Mouse (Mus musculus): ENCODE measurements around the gene Fabp1. TPM values are rescaled to one million over a fixed set of nuclear protein-coding genes. Genes with fewer than 3 reads are reported as not detected.

Fabp1 gene
- total RNA-seq (2012; rRNA removed) (not detected in 2 replicates), polyA plus RNA-seq (2012; ENCODE audit: insufficient read depth in 1 of 2, insufficient read length in 2 of 2, low read depth in 1 of 2, low replicate concordance in 2 of 2, missing spikeins in 1 of 2) (not detected)

DNA sequence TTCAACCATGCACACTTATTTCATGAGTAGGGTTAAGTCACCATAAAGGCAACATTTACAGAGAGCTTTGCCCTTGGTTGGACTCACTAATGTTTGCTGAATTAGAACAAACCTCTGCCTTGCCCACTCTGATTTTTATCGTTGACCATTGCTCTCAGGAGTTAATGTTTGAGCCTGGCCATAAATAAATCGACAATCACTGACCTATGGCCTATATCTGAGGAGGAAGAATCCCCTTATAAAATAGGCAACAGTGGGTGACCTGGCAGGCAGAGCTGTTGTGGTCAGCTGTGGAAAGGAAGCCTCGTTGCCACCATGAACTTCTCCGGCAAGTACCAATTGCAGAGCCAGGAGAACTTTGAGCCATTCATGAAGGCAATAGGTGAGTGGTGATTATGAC is at the start of gene Fabp1:
Gene Fabp1, plus strand, starts transcription at position 216 of the 400 bp plus-strand sequence.
- Histone ChIP-seq H3K36me3 (ENCODE audit: control insufficient read depth in 1 of 2, insufficient read depth in 2 of 2, low read length in 2 of 2) (no peaks in the 10 kb centered on the region), H3K27ac (ENCODE audit: control insufficient read depth, low read depth, low read length) (no peak within 1 kb of the TSS), H3K27me3 (ENCODE audit: control insufficient read depth in 1 of 2, insufficient read depth in 2 of 2, low read length in 2 of 2) (peaks cover 0 to 3% of the 10 kb centered on the region in 2 experiments; a peak in 2 of 4 replicates), H3K9ac (ENCODE audit: control insufficient read depth, low read depth, low read length, poor library complexity, severe bottlenecking) (no peak within 1 kb of the TSS), H3K9me3 (replicated peaks; ENCODE audit: insufficient read depth, low read length) (no peaks in the 10 kb centered on the region), H3K4me3 (ENCODE audit: control insufficient read depth in 1 of 2, insufficient read depth in 1 of 2, low read depth in 2 of 2, low read length in 2 of 2) (no peak within 1 kb of the TSS), H3K4me1 (ENCODE audit: control insufficient read depth in 1 of 2, insufficient read depth in 2 of 2, low read length in 2 of 2) (peaks cover 0 to 4% of the 10 kb centered on the region in 2 experiments; a peak in 1 of 4 replicates), H3K79me2 (ENCODE audit: control insufficient read depth, insufficient read depth, low read length, poor library complexity) (no peaks in the 10 kb centered on the region)
- no peak for TF ChIP-seq SMC3 (IDR thresholded peaks at IDR 0.05; ENCODE audit: low read depth, low read length)
- TF ChIP-seq CTCF (IDR thresholded peaks at IDR 0.05 in 2 of 3, conservative IDR thresholded peaks at IDR 0.05 in 1 of 3; ENCODE audit: control insufficient read depth in 1 of 3, insufficient read depth in 1 of 3, low read depth in 2 of 3, low read length in 3 of 3, poor library complexity in 1 of 3, severe bottlenecking in 1 of 3) = no peak
- TF ChIP-seq E2F4 (IDR thresholded peaks at IDR 0.05; ENCODE audit: borderline replicate concordance, low read depth, low read length) = no peak
- TF ChIP-seq TCF12 (IDR thresholded peaks at IDR 0.05; ENCODE audit: low read depth, low read length) = no peak
- TF ChIP-seq CHD2 (IDR thresholded peaks at IDR 0.05; ENCODE audit: low read length) = no peak
- no peak for DNase-seq (ENCODE audit: low read depth, low spot score)

DNA sequence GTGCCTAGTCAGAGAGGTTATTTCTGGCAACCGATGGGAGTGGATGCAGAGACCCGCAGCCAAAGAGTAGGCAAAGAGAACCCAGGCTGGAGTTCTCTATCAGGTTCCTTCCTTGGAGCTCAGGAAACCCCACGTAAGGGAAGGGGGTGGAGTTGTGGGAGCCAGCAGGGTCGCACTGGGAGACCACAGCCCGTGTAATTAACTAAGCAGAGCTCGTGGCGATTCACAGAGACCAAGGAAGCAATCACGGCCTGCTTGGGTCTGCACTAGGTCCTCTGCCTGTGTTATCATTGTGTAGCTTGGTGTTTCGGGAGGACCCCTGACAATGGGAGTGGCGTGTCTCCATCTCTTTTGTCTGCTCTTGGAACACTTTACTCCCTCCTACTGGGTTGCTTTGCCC is 48.5 kb upstream of the Fabp1 start:
- H3K9ac ChIP-seq (ENCODE audit: control insufficient read depth, low read depth, low read length, poor library complexity, severe bottlenecking) = no peak overlapping the region
- H3K4me1 ChIP-seq (ENCODE audit: control insufficient read depth in 1 of 2, insufficient read depth in 2 of 2, low read length in 2 of 2) = no peaks in the 10 kb centered on the region
- TF ChIP-seq ZC3H11A (IDR thresholded peaks at IDR 0.05; ENCODE audit: low read depth, low read length) (no peak), CTCF (IDR thresholded peaks at IDR 0.05 in 2 of 3, conservative IDR thresholded peaks at IDR 0.05 in 1 of 3; ENCODE audit: control insufficient read depth in 1 of 3, insufficient read depth in 1 of 3, low read depth in 2 of 3, low read length in 3 of 3, poor library complexity in 1 of 3, severe bottlenecking in 1 of 3) (no peak), GABPA (IDR thresholded peaks at IDR 0.05; ENCODE audit: low read depth, low read length) (no peak), UBTF (IDR thresholded peaks at IDR 0.05; ENCODE audit: borderline replicate concordance, insufficient read depth, low read depth, low read length) (no peak), CHD1 (IDR thresholded peaks at IDR 0.05; ENCODE audit: low read depth, low read length) (no peak)
- H3K9me3 ChIP-seq (replicated peaks; ENCODE audit: insufficient read depth, low read length) = no peaks in the 10 kb centered on the region
- no peaks in the 10 kb centered on the region for H3K36me3 ChIP-seq (ENCODE audit: control insufficient read depth in 1 of 2, insufficient read depth in 2 of 2, low read length in 2 of 2)
- H3K4me3 ChIP-seq (ENCODE audit: control insufficient read depth in 1 of 2, insufficient read depth in 1 of 2, low read depth in 2 of 2, low read length in 2 of 2) = no peak overlapping the region
- H3K27me3 ChIP-seq (ENCODE audit: control insufficient read depth in 1 of 2, insufficient read depth in 2 of 2, low read length in 2 of 2) = peaks cover 0 to 4% of the 10 kb centered on the region in 2 experiments; a peak in 1 of 4 replicates
- no peak overlapping the region for H3K27ac ChIP-seq (ENCODE audit: control insufficient read depth, low read depth, low read length)
- no peaks in the 10 kb centered on the region for H3K79me2 ChIP-seq (ENCODE audit: control insufficient read depth, insufficient read depth, low read length, poor library complexity)
- no peak for DNase-seq (ENCODE audit: low read depth, low spot score)

DNA sequence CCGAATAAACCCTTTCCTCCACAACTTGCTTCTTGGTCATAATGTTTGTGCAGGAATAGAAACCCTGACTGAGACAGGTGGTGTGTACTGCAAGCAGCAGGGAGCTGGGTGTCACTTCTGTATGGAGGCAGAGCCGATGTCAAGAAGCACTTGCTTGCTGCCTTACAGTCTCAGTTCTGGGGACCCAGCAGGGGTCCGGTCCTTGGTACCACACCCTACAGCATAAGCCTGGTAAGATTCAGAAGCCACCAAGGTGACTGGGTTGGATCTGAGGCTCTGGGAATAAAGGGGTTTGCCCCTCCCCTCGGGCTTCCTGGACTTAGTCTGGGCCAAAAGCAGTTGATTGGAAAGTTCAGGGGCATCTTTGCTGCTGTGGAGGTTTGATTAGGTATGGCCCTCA is 46.1 kb upstream of the Fabp1 start:
- H3K79me2 ChIP-seq (ENCODE audit: control insufficient read depth, insufficient read depth, low read length, poor library complexity) = no peaks in the 10 kb centered on the region
- H3K4me1 ChIP-seq (ENCODE audit: control insufficient read depth in 1 of 2, insufficient read depth in 2 of 2, low read length in 2 of 2) = no peaks in the 10 kb centered on the region
- no peak for TF ChIP-seq CHD2 (IDR thresholded peaks at IDR 0.05; ENCODE audit: low read length)
- TF ChIP-seq BHLHE40 (IDR thresholded peaks at IDR 0.05; ENCODE audit: borderline replicate concordance, low read depth, low read length) = no peak
- H3K36me3 ChIP-seq (ENCODE audit: control insufficient read depth in 1 of 2, insufficient read depth in 2 of 2, low read length in 2 of 2) = no peaks in the 10 kb centered on the region
- no peaks in the 10 kb centered on the region for H3K9me3 ChIP-seq (replicated peaks; ENCODE audit: insufficient read depth, low read length)
- no peak overlapping the region for H3K4me3 ChIP-seq (ENCODE audit: control insufficient read depth in 1 of 2, insufficient read depth in 1 of 2, low read depth in 2 of 2, low read length in 2 of 2)
- H3K9ac ChIP-seq (ENCODE audit: control insufficient read depth, low read depth, low read length, poor library complexity, severe bottlenecking) = no peak overlapping the region
- no peak for DNase-seq (ENCODE audit: low read depth, low spot score)
- peaks cover 0 to 4% of the 10 kb centered on the region in 2 experiments; a peak in 1 of 4 replicates for H3K27me3 ChIP-seq (ENCODE audit: control insufficient read depth in 1 of 2, insufficient read depth in 2 of 2, low read length in 2 of 2)
- H3K27ac ChIP-seq (ENCODE audit: control insufficient read depth, low read depth, low read length) = no peak overlapping the region

Data from MEL (cell line).